Mouse (Mus musculus) embryonic fibroblast, embryonic 13.5 days (primary cell): ENCODE measurements around the gene Slc2a1.

Experiments
- CTCF ChIP-seq: IDR thresholded peaks from 2 replicates; pipeline ENCODE4 v1.5.1; 2011; ENCODE audit warnings: mild to moderate bottlenecking, control low read depth, low read length, moderate library complexity, borderline replicate concordance; ENCODE audit not compliant: insufficient read depth
- POLR2A ChIP-seq: IDR thresholded peaks from 2 replicates; pipeline ENCODE4 v1.6.1; 2011; ENCODE audit warnings: low read depth, mild to moderate bottlenecking, control low read depth, low read length, moderate library complexity

DNA sequence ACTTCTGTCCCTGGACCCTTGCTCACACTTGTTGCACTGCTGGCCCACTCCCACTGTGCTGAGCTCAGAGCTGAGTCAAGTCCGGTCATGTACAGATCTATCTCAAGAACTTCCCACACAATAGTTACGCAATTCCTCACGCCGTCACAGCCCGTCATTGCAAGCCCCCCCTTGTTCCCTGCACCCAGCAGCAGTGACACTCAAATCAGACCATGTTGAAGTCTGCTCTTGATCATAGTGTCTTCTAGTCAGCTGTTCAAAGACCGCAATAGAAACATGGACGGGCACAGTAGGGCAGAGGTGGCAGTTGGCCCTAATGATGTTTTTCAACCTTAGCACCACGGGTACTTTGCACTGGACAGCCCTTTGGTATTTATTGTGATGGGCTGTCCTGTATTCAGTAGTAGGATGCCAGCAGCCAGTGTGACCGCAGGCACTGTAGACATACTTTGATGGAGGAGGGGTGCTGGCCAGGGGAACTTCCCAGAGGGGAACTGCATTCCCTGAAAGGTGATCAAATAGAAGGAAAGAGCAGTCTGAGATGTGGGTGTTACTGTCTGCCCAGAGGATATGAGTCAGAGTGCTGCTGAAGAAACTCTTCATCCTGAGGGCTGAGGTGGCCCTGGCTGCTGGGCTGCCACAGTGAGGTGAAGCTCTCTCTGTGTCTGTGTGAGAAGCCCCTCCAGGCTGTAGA lies 17.2 kb downstream of the Slc2a1 start:
- peak; percentile 31; the same call in 1 of the 2 replicates for TF ChIP-seq POLR2A
- no peak for TF ChIP-seq CTCF
